Mouse (Mus musculus): ENCODE results near the gene Cpa3. TPM values are rescaled to one million over a fixed set of nuclear protein-coding genes. Genes with fewer than 3 reads are reported as not detected.

Gene Cpa3
- polyA plus RNA-seq, 1 experiment from 2014 or later: 2.2 TPM

Small RNA genes within 50 kb of the gene (microRNA-seq; reads per million reads assigned to microRNA genes)
- not detected for gene Mir7007

Other genes starting within 250 kb of the Cpa3 start
- gene Hps3, start 206.9 kb downstream of the Cpa3 start, polyA plus RNA-seq (2015; fragmentation: Nextera tagmentation; extraction: Ambion mirVana): 11.8 and 12.4 TPM in 2 replicates
- gene Hltf, start 184.4 kb downstream of the Cpa3 start, polyA plus RNA-seq (2015; fragmentation: Nextera tagmentation; extraction: Ambion mirVana): 15.8 and 16.5 TPM in 2 replicates
- 46.4 and 48.0 TPM in 2 replicates for gene Gyg, start 86.9 kb downstream of the Cpa3 start, polyA plus RNA-seq (2015; fragmentation: Nextera tagmentation; extraction: Ambion mirVana)
- gene Cpb1, start 33.6 kb upstream of the Cpa3 start, polyA plus RNA-seq (2015; fragmentation: Nextera tagmentation; extraction: Ambion mirVana): 0.55 and 0.66 TPM in 2 replicates
- 0.36 and 0.61 TPM in 2 replicates for gene Agtr1b, start 125.0 kb upstream of the Cpa3 start, polyA plus RNA-seq (2015; fragmentation: Nextera tagmentation; extraction: Ambion mirVana)

All from kidney, embryonic 16.5 days (tissue).